Mouse (Mus musculus): Measurements from ENCODE around the gene Stxbp5.

DNA sequence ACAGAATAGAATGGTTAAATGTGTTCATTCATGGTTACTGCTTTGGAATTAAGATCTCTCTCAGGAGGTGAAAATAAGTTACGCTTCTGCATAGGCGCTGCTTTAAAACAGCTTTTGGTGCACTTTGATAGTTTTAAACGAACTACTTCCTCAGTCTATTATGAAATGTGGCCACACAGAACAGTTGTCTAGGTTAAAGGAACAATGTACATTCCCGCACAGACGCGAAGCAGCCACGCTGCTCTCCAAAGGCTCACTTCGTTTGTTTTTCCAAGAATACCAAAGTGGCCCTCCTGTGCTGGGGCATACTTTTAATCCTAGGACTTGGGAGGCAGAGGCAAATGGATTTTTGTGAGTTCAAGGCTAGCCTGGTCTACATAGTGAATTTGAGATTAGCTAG lies 11.2 kb downstream of the Stxbp5 start:
- TF ChIP-seq E2F4 (IDR thresholded peaks at IDR 0.05; ENCODE audit: borderline replicate concordance, low read depth, low read length) (no peak), USF2 (IDR thresholded peaks at IDR 0.05; ENCODE audit: borderline replicate concordance in 1 of 2, insufficient read depth in 1 of 2, low read depth in 1 of 2, low read length in 2 of 2) (no peak), EP300 (IDR thresholded peaks at IDR 0.05; ENCODE audit: low read depth in 1 of 2, low read length in 2 of 2) (no peak), TBP (IDR thresholded peaks at IDR 0.05; ENCODE audit: low read depth, low read length) (no peak), MAFK (IDR thresholded peaks at IDR 0.05; ENCODE audit: borderline replicate concordance, low read depth, low read length) (no peak), ELF1 (IDR thresholded peaks at IDR 0.05; ENCODE audit: low read depth, low read length) (no peak), MAX (IDR thresholded peaks at IDR 0.05; ENCODE audit: low read length) (no peak), BHLHE40 (IDR thresholded peaks at IDR 0.05; ENCODE audit: borderline replicate concordance, low read depth, low read length) (no peak), SMC3 (IDR thresholded peaks at IDR 0.05; ENCODE audit: low read depth, low read length) (no peak), GATA1 (IDR thresholded peaks at IDR 0.05; ENCODE audit: low read depth, low read length) (no peak)

Data from MEL (cell line).